Mouse (Mus musculus) forebrain, embryonic 10.5 days (tissue): ENCODE data around the gene Usp3. TPM values are rescaled to one million over a fixed set of nuclear protein-coding genes. Genes with fewer than 3 reads are reported as not detected.

ENCODE experiments used
- DNase-seq: peaks from one replicate; pipeline ENCODE4 v3.0.0-alpha.2; 2017; ENCODE audit warnings: low spot score; ENCODE audit errors: extremely low spot score
- H3K27ac ChIP-seq: fragments of 300-500 bp; sonication (generic); 2 replicates; pipeline ENCODE4 v1.5.1; 2016; ENCODE audit warnings: mild to moderate bottlenecking
- H3K27me3 ChIP-seq: fragments of 300-500 bp; sonication (generic); 2 replicates; pipeline ENCODE4 v1.6.1; 2016; ENCODE audit warnings: mild to moderate bottlenecking; ENCODE audit not compliant: poor library complexity, severe bottlenecking
- H3K36me3 ChIP-seq: fragments of 300-500 bp; sonication (generic); replicated peaks from 2 replicates; pipeline ENCODE4 v1.6.1; 2016; ENCODE audit warnings: mild to moderate bottlenecking, moderate library complexity
- H3K4me1 ChIP-seq: fragments of 300-500 bp; sonication (generic); 2 replicates; pipeline ENCODE4 v1.6.1; 2016
- H3K4me3 ChIP-seq: fragments of 300-500 bp; sonication (generic); 2 replicates; pipeline ENCODE4 v1.5.1; 2016; ENCODE audit warnings: mild to moderate bottlenecking, moderate library complexity
- H3K9me3 ChIP-seq: fragments of 300-500 bp; sonication (generic); 2 replicates; pipeline ENCODE4 v1.6.1; 2016; ENCODE audit warnings: mild to moderate bottlenecking, moderate library complexity
- WGBS: fragments of 180-500 bp; shearing (Covaris S2); methylation state at CpG from one replicate; pipeline ENCODE4 v1.1.7; 2016; 5-methylcytosine and 5-hydroxymethylcytosine counted together
- polyA plus RNA-seq: library from polyadenylated mRNA; unstranded; fragments of >200 nt; fragmentation: Nextera tagmentation; extraction: Ambion mirVana; gene quantifications from 2 replicates; pipeline ENCODE4 v1.2.1, GENCODE M21; 2016

Usp3 gene
- polyA plus RNA-seq, 1 experiment from 2014 or later: 101 TPM

GRCm38 (mm10) chr9:66483429-66483828, 109.5 kb downstream of the Usp3 start:
- Histone ChIP-seq H3K27me3 (no peaks in the 10 kb centered on the region), H3K4me1 (no peaks in the 10 kb centered on the region), H3K4me3 (no peak overlapping the region), H3K9me3 (no peaks in the 10 kb centered on the region), H3K36me3 (peaks cover 90% of the 10 kb centered on the region), H3K27ac (no peak overlapping the region)
- no peak for DNase-seq
- WGBS: 89% methylated on average over 3 of the region's 3 CpGs

DNA sequence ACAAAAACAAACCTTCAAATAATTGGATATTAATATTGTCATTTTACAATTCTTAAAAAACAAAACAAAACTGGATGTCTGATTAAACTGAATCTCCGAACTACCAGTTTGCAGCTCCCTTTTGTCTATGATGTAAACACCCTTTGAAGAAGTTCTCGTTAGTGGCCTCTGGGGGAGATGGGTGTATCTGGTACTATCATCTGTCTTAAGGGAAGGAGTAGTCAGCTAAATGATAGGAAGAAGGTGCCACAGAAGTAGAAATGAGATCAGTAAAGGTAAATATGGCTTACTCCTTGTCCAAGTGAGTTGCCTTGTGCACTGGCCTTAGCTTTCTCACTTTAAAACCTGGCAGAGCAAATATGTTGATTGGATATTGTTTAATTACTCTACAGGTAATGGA, 115.2 kb downstream of the Usp3 start:
- WGBS: 84% methylated on average over 2 of the region's 2 CpGs
- H3K27me3 ChIP-seq: no peaks in the 10 kb centered on the region
- DNase-seq: no peak
- no peak overlapping the region for H3K27ac ChIP-seq
- H3K36me3 ChIP-seq: peaks cover 85% of the 10 kb centered on the region
- H3K4me1 ChIP-seq: no peaks in the 10 kb centered on the region
- no peaks in the 10 kb centered on the region for H3K9me3 ChIP-seq
- no peak overlapping the region for H3K4me3 ChIP-seq

- no peak for DNase-seq
- Histone ChIP-seq H3K4me1 (no peaks in the 10 kb centered on the region), H3K4me3 (no peak overlapping the region), H3K36me3 (peaks cover 76% of the 10 kb centered on the region), H3K9me3 (no peaks in the 10 kb centered on the region), H3K27me3 (no peaks in the 10 kb centered on the region), H3K27ac (no peak overlapping the region)
- WGBS: 63% methylated on average over 4 of the region's 4 CpGs
These were observed 127.9 kb downstream of the Usp3 start for GRCm38 (mm10) chr9:66465087-66465486.

Other genes with a start within 250 kb of the Usp3 start
- 29.2 and 31.6 TPM in 2 replicates for gene Herc1, start 242.7 kb downstream of the Usp3 start, polyA plus RNA-seq
- 1.6 TPM in 2 replicates for gene Fbxl22, start 78.5 kb downstream of the Usp3 start, polyA plus RNA-seq
- gene Car12, start 120.5 kb upstream of the Usp3 start, polyA plus RNA-seq: 6.8 and 7.4 TPM in 2 replicates
- 10.1 and 11.9 TPM in 2 replicates for gene Aph1b, start 202.3 kb upstream of the Usp3 start, polyA plus RNA-seq
- 0.36 and 0.46 TPM in 2 replicates for gene Gm10647, start 203.9 kb upstream of the Usp3 start, polyA plus RNA-seq
- gene Aph1c, start 241.6 kb upstream of the Usp3 start, polyA plus RNA-seq: 1.00 and 1.5 TPM in 2 replicates